Mouse (Mus musculus): ENCODE results near the gene Olfr1141.
A peak's percentile ranks its signal among the peaks of the same experiment; 100 is the strongest.

Gene Olfr1141

DNA sequence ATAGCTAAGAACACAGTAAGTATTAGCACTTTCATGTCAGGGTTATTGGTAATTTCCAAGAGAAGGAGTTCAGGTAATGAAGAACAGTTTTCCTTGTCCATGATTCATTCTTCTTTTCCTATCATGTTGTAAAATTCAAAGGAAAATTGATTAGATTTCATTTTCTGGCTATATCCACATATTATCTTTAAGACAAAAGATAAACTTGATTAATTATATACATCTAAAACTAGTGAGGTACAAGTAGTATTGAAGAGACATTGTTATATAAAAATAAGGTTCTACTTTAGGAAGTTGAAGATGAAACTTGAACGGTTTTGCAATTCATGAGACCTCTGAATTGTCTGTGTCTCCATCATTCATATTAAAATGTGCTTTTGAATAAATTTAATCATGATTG lies at the start of gene Olfr1141:
Olfr1141 (minus strand) TSS at position 101 of the 400 bp plus-strand sequence.
- no peak for DNase-seq (ENCODE audit: low spot score in 2 of 2)

DNA sequence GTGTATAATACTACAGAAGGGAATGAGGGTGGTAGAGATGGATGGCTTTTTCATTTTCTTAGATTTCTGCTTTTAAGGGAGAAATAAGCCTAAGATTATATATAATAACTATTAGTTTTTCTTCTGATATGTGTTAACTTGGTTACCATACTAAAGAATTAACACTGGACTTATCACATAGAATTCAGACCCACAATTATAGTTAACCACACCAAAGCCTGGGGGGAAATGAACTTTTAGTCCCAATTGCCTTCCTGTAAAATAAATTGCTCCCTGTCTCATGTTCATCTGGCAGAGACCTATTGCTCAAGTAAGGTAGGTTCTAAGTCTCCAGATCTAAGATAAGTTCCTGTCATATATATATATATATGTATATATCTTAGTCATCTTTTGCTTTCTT lies 46.5 kb upstream of the Olfr1141 start, which contains the start of gene Olfr1143:
Olfr1143 (plus strand) TSS at position 301 of the 400 bp plus-strand sequence.
- DNase-seq (ENCODE audit: low spot score in 2 of 2), result no peak

DNA sequence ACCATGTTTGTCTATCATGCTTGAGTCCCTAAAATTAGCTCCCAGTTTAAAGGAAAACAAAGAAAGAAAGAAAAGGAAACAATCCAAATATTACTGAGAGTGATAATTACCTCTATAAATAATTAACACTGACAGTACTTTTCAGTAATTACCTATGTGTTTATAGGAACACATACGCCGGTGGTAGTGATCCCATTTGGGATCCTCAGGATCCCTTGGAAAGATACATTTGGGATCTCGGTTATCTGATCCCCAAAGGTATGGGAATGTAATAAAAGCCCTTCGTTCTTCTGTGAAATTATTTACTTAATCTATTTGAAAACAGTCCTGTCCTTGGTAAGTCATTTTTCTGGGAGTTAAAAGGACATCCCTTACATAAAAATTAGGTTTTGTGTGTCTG lies 25.4 kb upstream of the Olfr1141 start, which contains the start of gene Olfr152:
Olfr152 (plus strand) TSS at position 301 of the 400 bp plus-strand sequence.
- no peak for DNase-seq (ENCODE audit: low spot score in 2 of 2)

DNA sequence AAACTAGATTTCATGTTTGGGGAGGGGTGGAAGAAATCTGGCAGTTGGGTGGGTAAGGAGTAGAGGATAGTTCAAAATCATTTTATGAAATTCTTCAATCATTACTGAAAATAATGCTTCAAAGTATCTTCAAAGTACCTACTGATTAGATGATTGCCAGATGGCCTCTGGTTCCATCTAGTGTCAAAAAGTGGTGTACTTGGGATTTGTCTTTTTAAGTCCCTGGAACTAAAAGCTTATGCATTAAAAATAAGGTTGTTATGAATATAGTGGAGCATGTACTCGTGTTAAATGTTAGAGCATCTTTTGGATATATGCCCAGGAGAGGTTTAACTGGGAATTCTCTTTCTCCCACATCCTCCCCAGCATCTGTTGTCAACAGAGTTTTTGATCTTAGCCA lies 22.4 kb upstream of the Olfr1141 start:
- peak; percentile 4 to 7 for DNase-seq (ENCODE audit: low spot score in 2 of 2)

DNA sequence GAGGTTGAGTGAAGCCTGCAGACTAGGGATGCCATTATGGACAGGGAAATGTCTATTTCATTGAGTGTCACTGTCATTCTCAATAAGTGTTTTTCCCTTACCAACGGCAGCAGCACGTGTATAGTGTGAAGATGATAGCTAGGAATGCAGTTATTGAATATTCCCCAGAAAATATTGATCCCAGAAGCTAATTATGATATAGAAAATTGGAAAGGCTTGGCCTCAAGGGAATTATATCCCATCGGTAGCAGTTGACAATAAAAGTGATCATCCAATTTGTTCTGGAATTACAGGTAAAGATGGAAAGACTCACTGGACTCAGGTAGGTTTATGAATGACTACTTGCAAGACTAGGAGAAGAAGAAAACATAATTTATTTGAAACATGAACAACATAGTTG lies 10.3 kb downstream of the Olfr1141 start, which contains the start of gene Olfr1140:
Olfr1140 (plus strand) TSS at position 301 of the 400 bp plus-strand sequence.
- DNase-seq (ENCODE audit: low spot score in 2 of 2), result no peak

DNA sequence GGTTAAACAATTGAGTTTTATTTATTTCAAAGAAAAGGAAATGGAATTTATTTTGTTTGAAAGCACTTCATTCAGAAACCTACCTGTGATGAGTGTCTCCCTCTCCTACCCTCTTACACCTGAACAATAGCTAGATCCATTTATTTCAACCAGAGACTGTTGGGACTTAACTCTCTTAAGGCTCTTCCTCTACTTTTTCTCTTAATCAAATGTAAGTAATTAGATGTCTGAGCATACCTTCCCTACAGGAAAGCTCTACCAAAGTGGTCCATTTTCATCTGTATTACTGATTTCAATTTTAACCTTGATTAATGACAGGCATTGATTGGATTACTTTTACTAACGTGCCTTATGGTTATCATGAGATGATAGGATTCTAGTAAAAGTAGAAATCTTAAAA lies 13.9 kb downstream of the Olfr1141 start, which contains the start of gene Olfr1138:
Olfr1138 (minus strand) TSS at position 101 of the 400 bp plus-strand sequence.
- DNase-seq (ENCODE audit: low spot score in 2 of 2), result no peak

DNA sequence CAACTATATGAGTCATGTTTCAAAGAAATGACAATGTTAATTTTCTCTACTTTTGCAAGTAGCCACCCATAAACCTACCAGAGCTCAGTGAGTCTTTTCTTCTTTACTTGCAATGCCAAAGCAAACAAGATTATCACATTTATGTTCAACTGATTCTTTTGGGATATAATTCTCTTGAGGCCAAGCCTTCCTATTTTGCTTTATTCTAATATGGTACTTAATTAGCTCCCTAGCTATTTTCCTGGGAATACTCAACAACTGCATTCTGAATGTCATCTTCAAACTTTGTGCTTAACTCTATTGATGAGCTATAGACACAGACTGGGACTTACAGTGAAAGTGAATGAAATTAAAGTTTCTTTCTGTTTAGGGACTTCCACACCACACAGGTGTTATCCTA lies 40.7 kb downstream of the Olfr1141 start, which contains the start of gene Olfr1137:
Olfr1137 (minus strand) TSS at position 101 of the 400 bp plus-strand sequence.
- DNase-seq (ENCODE audit: low spot score in 2 of 2), result no peak
